In the genomic region with DNA sequence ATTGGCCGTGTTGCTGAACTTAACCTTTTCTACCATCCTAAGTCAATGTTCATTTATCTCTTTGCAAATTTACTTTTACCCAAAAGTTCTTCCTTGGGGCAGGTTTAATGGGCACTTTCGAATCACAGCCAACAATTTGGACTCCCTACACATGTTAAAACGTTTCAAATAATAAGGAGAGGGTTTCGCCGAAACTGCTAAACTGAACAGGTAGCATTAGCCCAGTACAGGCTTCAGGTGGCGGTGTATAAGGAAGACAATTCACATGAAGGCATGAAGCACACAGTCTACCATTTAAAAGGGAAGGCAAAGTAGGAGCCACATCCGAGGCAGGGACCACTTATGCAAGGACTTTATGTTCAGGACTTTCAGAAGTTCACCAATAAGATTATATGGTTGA, we compare ENCODE assay signal across 7 mouse cellular contexts. TPM values are rescaled to one million over a fixed set of nuclear protein-coding genes. Genes with fewer than 3 reads are reported as not detected.
DNase-seq lines count a peak whose midpoint lies in the region; ATAC-seq lines count a peak whose summit lies in the region.

No protein-coding gene starts in this region.

- no peak for DNase-seq in lung, postnatal 25 days (ENCODE audit: low spot score)
- DNase-seq in embryo, embryonic 11 days = peak; percentile 3
- DNase-seq in intestine, embryonic 14.5 days (ENCODE audit: low spot score) = peak; percentile 54
- no peak for DNase-seq in neural tube, embryonic 11.5 days (ENCODE audit: low spot score)
- DNase-seq in urinary bladder, postnatal 14 days (ENCODE audit: low spot score) = no peak
- DNase-seq in thymus, postnatal 36 days = no peak

- WGBS in lung, embryonic 16.5 days = 25% methylated on average over 7 of the region's 7 CpGs
- whole genome bisulfite sequencing in intestine, embryonic 14.5 days = 26% methylated on average over 7 of the region's 7 CpGs
- 33% methylated on average over 7 of the region's 7 CpGs for WGBS in neural tube, embryonic 11.5 days

- peak overlapping the region; percentile 91 for H3K9ac ChIP-seq in lung, embryonic 16.5 days (ENCODE audit: low read length)
- peak overlapping the region; percentile 89 for H3K9ac ChIP-seq in intestine, embryonic 14.5 days (ENCODE audit: low read length)
- H3K9ac ChIP-seq in neural tube, embryonic 11.5 days (ENCODE audit: low read length) = peak overlapping the region; percentile 83

- ATAC-seq in lung, embryonic 16.5 days (ENCODE audit: low read depth) = peak; percentile 8; the same call in 1 of the 2 replicates
- ATAC-seq in intestine, embryonic 14.5 days (replicated peaks; ENCODE audit: low FRiP score, low TSS enrichment, low read depth) = 0 out of 2 replicates have a peak, but pooled peaks have one; percentile 24
- no peak for ATAC-seq in neural tube, embryonic 11.5 days (ENCODE audit: insufficient read depth, low FRiP score, low TSS enrichment)

- H3K4me1 ChIP-seq in lung, embryonic 16.5 days (replicated peaks; ENCODE audit: control insufficient read depth, insufficient read depth, low read length) = peaks cover 14% of the 10 kb centered on the region
- peaks cover 8% of the 10 kb centered on the region for H3K4me1 ChIP-seq in intestine, embryonic 14.5 days (replicated peaks; ENCODE audit: control insufficient read depth, insufficient read depth, low read length)
- peaks cover 5% of the 10 kb centered on the region; the same call in 1 of the 2 replicates for H3K4me1 ChIP-seq in neural tube, embryonic 11.5 days (ENCODE audit: control insufficient read depth, insufficient read depth, low read length)

- peak overlapping the region; percentile 80 for H3K4me2 ChIP-seq in lung, embryonic 16.5 days (ENCODE audit: low read depth, low read length)
- H3K4me2 ChIP-seq in intestine, embryonic 14.5 days (ENCODE audit: low read length) = peak overlapping the region; percentile 78
- peak overlapping the region; percentile 72 for H3K4me2 ChIP-seq in neural tube, embryonic 11.5 days (ENCODE audit: low read depth)

- peak overlapping the region; percentile 89 for H3K27ac ChIP-seq in lung, embryonic 16.5 days (ENCODE audit: low read length)
- peak overlapping the region; percentile 87; the same call in 1 of the 2 replicates for H3K27ac ChIP-seq in intestine, embryonic 14.5 days (ENCODE audit: low read depth)
- H3K27ac ChIP-seq in neural tube, embryonic 11.5 days (ENCODE audit: low read depth, low read length) = no peak overlapping the region

- H3K4me3 ChIP-seq in lung, embryonic 16.5 days (ENCODE audit: low read length) = peak overlapping the region; percentile 94
- H3K4me3 ChIP-seq in intestine, embryonic 14.5 days (ENCODE audit: low read depth, low read length) = peak overlapping the region; percentile 94
- peak overlapping the region; percentile 70 for H3K4me3 ChIP-seq in neural tube, embryonic 11.5 days (ENCODE audit: low read depth, low read length)

- no peaks in the 10 kb centered on the region for H3K27me3 ChIP-seq in lung, embryonic 16.5 days (ENCODE audit: control insufficient read depth, insufficient read depth, low read depth, low read length)
- no peaks in the 10 kb centered on the region for H3K27me3 ChIP-seq in intestine, embryonic 14.5 days (replicated peaks; ENCODE audit: control insufficient read depth, insufficient read depth, low read length)
- no peaks in the 10 kb centered on the region for H3K27me3 ChIP-seq in neural tube, embryonic 11.5 days (ENCODE audit: control insufficient read depth, insufficient read depth, low read length)

- no peaks in the 10 kb centered on the region for H3K9me3 ChIP-seq in lung, embryonic 16.5 days (ENCODE audit: control insufficient read depth, low read length)
- H3K9me3 ChIP-seq in intestine, embryonic 14.5 days (ENCODE audit: control insufficient read depth, low read length) = no peaks in the 10 kb centered on the region
- no peaks in the 10 kb centered on the region for H3K9me3 ChIP-seq in neural tube, embryonic 11.5 days (ENCODE audit: control insufficient read depth, low read length)

- peaks cover 9% of the 10 kb centered on the region for H3K36me3 ChIP-seq in lung, embryonic 16.5 days (ENCODE audit: control insufficient read depth, insufficient read depth, low read length)
- H3K36me3 ChIP-seq in intestine, embryonic 14.5 days (ENCODE audit: control insufficient read depth, insufficient read depth, low read length) = peaks cover 28% of the 10 kb centered on the region
- no peaks in the 10 kb centered on the region for H3K36me3 ChIP-seq in neural tube, embryonic 11.5 days (ENCODE audit: control insufficient read depth, insufficient read depth, low read length)

RNA-seq across cellular contexts. Expression of a gene that starts 0.6 kb away (rescaled TPM):
- polyA plus RNA-seq in lung, embryonic 16.5 days (2015; fragmentation: Nextera tagmentation; extraction: Ambion mirVana) = 53.5 TPM in 2 replicates
- polyA plus RNA-seq in intestine, embryonic 14.5 days (2014; fragmentation: Nextera tagmentation; extraction: Ambion mirVana) = 71.1 and 73.5 TPM in 2 replicates
- polyA plus RNA-seq in neural tube, embryonic 11.5 days (2014; fragmentation: Nextera tagmentation; extraction: Ambion mirVana) = 83.8 and 84.9 TPM in 2 replicates

RNA-seq across cellular contexts. Expression of a gene that starts 0.9 kb away (rescaled TPM):
- 895 and 918 TPM in 2 replicates for polyA plus RNA-seq in lung, embryonic 16.5 days (2015; fragmentation: Nextera tagmentation; extraction: Ambion mirVana)
- 1,066 and 1,132 TPM in 2 replicates for polyA plus RNA-seq in intestine, embryonic 14.5 days (2014; fragmentation: Nextera tagmentation; extraction: Ambion mirVana)
- polyA plus RNA-seq in neural tube, embryonic 11.5 days (2014; fragmentation: Nextera tagmentation; extraction: Ambion mirVana) = 844 and 850 TPM in 2 replicates

Comparison
In these comparisons a context has a peak if more than half of its experiments do, and no peak if none do; other contexts are left out.
1. DNase-seq: peak in embryo, embryonic 11 days (single experiment) and intestine, embryonic 14.5 days (single experiment); none in lung, postnatal 25 days (single experiment), neural tube, embryonic 11.5 days (single experiment), urinary bladder, postnatal 14 days (single experiment) and thymus, postnatal 36 days (0 of 2).
2. Peak in every context shown above with its lines, with median percentiles within 50 percentile points of each other: H3K4me2 ChIP-seq, H3K4me3 ChIP-seq and H3K9ac ChIP-seq.